Mouse (Mus musculus): ENCODE measurements around the gene Dmrta2.

Gene Dmrta2

DNA sequence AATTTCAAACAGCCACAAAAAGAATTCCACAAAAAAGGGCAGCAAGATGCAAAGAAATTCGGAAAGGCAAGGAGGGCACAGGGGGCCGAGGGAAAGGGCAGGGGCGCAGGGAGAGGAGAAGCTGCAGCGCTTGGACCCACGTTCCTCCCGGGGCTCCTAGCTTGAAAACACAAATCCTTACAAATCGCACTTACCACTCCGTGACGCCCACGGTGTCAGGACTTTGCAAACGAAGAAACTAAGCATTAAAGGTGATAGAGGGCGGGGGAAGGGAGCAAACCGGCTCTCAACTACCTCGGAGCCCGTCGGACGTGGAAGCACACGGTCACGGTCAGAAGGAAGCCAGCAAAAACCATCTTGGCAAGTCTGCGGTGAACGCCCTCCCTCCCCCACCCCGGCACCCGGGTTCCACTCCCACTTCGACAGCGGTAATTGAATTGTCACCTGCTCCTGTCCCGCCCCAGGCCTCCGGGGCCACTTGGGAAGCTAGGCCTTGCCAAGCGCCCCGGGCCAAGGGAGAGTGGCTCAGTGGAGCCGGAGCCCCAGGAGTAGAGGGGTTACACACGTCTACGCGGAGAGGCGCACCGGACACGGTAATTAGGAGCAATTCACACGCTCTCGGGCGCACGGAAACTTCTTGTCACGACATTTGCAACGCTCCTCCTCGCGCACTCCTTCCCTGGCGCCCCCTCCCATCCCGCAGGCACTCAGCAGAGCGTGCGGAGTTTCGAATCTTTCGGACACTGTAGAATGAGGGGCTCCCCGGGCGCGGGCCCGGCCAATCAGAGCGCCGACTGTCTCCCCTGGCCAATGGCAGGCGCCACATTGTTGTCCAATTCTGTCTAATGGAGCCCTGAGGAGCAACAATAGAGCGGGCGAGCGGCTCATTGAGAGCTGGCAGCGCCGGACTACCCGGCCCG, at the start of gene Dmrta2:
Gene Dmrta2 (plus strand): TSS at position 906 of the 920 bp plus-strand sequence.
- DNase-seq = no peak

DNA sequence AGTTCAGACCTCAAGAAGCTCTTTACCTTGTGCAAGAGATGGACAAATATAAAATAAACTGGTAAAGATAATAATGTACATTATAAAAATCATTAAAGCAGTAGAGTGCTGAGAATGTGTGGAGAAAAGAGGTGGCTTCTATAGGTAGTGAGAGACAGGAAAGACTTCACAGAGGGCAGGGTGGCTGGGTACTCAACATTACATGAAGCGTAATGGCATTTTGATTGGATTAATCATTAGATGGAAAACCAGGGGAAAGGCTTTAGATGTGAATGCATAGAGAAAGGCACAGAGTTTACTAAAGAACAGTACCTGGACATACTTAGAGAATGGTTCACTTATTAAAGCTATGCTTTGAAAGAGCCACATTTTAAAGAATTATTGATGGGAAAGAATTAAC, 48.8 kb upstream of the Dmrta2 start:
- DNase-seq = no peak

DNA sequence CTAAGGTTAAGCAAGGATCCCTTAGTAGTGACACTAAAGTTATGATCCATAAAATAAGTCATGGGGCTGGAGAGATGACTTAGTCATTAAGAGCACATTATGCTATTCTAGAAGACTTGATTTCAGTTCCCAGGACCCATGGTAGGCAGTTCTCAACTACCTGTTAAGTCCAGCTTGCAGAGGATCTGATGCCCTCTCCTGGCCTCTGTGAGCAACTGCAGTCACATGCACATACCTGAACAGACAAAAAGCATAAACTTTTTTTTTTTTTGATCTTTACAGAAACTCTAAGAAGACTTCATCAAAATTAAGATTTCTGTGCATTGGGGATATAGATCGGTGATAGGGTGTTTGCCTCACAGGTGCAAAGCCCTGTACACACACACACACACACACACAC, 47.4 kb upstream of the Dmrta2 start:
- DNase-seq = no peak

DNA sequence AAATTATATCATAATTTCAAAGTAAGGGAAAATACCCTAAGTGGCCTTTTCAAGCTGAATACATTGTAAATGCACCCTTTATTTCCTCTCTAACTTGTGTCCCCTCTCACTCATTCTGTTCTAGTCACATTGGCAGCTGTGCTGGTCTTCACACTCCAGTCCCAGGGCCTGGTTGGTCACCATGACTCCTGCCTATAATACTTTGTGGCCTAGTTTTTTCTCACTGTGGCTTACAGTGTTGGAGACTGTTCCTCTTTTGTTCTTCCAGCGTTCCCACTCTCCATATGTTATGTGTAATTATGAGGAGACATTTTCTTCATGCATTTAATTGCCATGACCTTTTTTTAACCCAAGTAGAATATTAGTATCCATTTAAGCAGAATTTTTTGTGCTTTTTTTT, 46.9 kb upstream of the Dmrta2 start:
- no peak for DNase-seq

DNA sequence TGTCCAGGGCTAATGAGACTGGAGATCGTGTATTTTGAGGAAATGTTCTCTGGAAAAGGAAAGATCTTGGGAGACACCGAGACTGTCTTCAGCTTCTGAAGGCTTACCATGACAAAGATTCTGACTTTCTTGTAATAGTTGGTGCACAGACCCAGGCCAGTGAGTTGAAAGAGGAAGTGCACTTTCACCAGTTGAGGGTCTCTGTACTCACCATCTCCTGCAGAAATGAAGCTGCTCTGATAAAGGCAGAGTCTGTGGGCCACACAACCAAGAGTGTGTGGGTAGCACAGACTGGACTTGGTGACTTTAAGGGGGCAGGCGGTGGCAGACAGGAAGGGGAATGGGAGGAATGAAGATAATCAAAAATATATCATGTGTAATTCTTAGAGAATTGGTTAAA, 41.3 kb upstream of the Dmrta2 start:
- DNase-seq = no peak

DNA sequence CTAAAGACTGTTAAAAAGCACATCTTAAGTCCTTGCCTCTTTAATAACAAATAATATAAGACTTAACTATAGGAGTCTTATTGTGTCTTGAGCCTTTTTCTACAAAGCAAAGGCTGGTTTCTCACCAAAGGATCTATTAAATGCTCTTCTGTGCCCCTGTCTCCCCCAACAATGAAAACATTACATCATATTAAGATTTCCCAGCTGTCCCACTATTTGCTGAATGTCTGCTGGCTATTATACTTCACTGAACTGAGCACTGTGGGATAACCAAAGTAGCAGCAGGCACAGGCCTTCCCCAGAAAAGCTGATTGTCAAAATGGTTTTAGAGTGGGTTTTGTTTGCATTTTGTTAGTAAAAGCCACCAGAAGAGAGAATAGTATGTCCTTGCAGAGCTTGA, 38.6 kb upstream of the Dmrta2 start:
- DNase-seq = no peak

DNA sequence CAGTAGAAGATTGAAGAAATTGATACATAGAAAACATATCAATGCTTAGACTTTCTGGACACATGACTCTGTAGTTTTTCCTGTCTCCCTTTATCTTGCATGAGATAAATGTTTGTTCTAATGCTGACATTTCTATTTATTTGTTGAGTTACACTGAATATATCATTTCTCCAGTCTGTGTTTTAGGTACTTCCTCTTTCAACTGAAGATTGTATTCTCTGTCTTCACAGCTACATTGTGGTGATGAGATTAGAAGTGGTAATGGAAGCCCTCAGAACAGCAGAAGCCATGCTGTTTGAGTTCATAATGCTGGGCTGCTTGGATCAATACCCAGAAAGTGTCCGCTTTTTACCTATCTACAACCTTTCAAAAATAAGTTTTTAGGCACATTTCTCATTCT, 32.3 kb upstream of the Dmrta2 start:
- DNase-seq = no peak

DNA sequence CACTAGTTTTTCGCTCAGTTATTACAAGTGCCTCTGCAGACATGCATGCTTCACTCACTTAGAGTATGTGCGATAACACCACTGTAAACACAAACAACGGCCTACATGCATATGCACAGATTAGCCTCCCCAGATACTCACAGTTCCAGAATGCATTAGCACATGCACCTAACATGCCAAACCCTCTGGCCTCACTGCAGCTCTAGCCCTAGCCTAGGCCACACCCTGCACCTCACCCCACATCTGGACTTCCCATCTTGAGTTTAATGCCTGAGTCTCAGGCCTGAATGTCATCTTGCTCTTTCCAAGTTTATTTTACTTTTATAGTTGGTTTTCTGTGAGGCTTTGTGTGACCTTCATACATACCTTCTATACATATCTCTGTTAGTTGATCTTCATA, 28.5 kb upstream of the Dmrta2 start:
- no peak for DNase-seq

DNA sequence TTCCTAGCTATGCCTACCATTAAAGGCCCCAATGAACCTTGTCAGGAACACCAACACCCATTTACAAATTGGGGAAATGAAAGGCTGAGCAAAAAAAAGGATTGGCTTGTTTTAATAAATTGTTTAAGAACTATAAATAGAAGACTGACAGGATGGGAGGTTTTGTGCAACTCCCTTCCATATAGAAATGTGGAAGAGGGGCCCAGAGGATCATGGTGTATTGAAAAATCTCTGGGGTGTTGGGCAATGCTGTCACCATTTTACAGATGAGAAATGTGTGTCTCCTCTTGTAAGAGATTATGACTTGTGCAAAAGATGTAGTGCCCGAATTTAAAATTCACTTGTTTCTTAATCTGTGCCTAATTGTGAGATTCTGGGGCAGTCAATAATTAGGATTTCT, 24.3 kb upstream of the Dmrta2 start:
- no peak for DNase-seq

DNA sequence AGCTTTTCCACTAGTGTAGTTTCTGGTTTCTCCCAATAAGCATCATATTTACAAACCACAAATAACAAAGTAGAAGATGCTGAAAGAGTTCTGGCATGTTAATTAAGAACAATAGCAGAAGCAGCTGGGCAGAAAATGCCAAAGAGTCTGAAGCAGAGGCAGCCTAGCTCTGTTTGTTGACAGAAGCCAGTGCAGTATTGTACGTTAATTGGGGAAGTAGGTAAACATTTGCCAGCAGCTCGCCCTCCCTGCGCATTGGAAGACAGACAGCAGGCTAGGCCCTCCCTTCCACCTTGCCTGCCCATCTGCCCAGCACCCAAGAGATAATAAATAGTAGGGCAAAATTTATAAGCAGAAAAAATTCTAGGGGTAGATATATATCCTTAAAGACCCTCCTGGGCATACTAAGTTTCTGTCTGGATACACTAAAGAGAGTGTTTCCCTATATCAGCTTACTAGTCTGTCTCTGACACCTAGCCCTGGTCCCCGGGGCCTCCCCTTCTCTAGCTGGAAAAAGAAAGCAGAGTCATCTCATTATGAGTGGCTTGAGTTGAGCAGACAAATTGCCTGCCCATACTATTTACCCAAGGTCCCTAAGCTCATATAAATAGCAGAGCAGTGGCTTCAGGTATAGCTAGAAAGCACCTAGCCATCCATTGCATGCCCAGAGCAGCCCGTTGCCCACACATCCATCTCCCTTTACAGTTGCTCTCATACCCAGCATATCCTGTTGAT, 17.5 kb upstream of the Dmrta2 start:
- DNase-seq = no peak

DNA sequence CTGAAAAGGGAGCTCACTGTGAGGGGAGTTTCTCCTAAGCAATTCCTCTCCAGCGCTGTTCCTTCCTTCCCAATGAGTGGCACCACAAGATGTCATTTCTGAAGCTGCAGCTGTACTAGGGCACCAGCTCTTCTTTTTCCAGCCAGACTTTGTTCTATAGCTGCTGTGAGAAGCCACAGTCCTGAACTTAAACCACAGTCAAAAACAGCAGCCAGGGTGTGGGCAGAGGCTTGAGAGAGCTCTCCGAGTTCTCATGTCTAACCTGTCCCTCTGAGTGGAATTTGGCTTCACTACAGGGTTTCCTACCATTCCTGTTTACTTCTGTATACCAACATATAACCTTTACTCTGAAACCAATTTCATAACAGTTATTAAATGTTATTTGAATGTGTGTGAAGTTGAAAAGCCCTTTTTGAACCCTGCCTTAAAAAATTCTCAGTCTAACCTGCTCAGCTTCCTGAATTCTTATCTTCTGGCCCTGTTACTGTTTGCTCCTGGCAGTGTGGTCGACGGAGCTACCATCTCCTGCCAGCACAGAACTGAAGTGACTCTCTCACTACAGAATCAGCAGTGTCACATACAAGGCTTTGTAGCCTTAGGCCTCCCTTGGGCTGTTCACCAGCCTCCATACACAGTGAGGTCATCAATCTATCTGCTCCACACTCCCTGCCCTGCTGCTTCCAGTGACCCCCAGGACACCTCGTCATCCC, 14.1 kb upstream of the Dmrta2 start:
- no peak for DNase-seq

DNA sequence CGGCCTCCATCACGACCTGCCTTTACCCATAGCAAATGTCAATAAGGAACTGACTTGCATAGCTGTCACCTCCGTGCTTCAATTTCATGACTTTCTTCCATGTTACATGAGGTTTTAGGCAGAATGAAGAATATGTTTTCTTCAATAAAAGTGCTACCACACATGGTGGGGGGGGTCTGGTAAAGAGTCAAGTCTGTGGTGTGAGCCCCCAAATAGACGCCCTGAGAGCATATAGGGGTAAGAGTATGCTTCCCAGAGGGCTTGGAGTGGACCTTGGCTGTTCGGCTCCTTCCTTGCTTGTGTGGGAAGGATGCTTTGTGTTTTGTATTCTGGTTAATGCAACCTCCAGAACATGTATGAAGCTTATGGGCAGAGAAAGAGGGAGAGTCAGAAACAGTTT, 8.3 kb upstream of the Dmrta2 start:
- DNase-seq = no peak

DNA sequence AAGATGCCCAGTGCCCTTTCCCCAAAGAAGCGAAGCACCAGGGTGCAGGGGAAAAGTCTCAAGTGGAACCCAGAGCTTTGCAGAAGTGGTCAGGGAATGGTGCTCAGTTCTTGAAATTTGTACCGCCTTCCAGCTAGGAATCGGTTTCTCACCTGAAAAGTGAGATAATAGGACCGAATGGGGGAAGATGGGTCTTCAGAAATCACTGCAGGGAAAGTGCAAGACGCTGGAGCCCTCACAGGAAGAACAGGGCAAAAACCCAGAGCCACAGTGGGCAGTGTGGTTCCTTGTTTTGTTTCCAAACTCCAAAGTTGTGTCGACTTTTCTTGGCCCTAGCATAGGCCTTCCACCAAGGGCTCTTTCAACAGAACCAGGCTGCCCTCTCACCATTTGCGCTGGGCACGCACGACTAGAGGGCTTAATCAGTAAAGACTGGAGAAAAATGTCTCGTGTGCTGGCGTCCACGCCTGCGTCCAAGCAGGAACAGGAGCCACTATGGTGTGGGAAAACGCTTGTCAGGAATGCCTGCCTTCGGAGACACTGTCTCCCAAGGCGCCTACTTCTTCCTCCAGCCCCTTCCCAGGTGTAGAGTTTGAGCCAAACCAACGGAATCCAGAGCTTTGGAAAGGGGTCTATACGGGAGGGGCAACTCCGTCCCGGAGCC, 3.7 kb upstream of the Dmrta2 start:
- no peak for DNase-seq

DNA sequence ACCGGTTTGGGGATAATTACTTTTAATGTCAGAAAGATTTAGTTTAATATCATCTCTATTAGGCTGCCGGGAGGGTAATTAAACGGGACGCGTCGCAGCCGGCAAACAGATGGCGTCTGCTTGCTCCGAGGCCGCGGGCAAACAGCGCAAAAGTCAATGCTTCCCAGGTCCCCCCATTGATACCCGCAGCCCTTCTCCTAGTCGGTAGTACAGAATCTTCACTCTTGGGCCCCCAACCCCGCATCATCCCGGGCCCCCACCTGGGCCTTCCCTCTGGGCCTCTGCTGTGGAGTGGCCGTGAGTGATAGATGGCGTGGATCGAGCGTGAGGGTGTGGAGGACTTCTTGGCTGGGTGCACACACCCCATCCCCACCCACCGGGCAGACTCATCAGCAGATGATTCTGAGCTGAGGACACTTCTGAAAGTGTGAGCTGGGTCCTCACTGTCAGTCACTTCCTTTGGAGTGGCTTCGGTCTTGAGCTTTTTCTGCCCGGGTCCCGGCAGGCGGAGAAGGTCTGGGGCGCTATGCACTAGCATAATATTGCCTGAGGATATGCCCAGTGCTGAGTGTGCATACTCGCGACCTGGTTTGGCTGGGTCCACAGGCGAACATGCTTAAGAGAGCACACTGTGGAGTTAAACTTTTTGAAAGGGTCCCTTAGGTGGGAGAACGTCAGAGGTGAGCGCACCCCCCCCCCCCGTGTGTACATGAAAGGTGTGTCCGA, 3.0 kb upstream of the Dmrta2 start:
- no peak for DNase-seq

DNA sequence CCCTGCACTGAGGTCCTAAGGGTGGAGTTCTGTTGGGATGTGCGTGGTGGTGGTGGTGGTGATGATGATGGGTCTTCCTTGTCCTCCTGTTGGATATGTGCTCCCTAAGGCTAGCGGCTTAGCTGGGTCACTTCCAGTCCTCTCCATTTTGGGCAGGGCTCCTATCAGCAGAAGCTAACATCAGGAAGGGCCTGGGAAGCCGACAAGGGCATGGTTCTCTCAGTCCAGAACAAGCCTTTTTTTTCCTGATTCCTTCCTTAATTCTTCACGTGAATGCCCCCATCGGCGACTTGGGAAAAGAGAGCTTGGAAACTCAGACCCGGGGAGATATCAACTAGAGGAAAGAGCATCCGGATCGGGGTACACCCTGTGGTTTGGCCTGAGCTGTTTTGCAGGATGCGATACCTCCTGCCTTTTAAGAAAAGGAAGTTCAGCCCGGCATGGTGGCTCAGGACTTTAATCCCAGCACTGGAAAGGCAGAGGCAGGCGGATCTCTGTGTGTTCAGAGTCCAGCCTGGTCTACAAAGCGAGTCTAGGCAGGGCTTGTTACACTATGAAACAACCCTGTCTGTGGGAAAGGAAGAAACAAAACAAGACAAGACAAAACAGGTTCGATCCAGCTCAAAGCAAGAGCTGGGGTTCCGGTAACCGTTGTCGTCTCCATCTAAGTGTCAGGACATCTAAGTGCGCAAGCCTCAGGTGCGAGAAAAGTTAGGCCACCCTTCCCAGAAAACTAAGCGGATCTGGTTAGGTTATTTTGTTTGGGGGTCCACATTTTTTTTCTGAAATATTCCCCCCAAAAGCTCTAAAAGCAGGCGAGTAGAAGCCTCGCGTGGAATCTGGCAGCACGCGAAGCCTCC, 2.2 kb upstream of the Dmrta2 start:
- DNase-seq = no peak

DNA sequence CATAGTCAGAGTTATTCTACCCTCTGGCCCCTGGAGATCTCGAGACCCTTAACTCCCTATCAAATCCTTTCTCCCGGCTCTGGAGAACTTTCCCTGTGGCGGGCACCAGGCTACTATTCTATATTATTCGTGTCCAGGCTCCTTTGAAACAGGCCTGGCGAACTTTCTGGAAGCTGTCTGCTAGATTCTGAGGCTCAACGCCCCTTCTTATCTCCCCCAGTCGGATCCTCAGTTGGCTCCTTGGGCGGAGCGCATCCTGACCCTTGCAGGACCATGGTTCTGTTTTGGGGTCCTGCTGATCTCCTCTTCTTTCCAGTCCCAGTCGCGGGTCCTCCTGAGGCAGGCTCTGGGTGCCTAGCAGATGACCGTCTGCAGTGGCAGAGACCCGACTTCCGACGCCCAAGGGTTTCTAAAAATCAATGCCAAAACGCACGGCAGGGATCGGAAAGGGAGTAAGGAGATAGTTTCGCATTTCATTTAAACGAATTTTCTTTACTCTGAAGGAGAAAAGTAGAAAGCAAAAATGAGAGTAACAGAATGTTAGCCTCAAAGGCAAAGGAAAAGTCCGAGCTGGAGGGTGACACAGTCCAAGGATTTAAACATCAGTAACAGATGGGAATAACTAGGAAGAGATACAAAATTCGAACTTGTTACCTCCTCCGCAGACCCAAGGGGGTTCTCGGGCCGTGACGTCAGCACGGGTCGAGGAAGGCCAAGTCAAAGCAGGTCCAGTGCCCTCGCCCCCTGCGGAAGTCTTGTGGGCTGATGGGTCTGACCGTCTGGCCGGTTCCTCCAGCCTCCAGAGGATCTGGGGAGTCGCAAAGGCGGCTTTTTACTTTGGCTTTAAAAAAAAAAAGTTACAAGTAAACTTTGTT, 1.3 kb upstream of the Dmrta2 start:
- no peak for DNase-seq

DNA sequence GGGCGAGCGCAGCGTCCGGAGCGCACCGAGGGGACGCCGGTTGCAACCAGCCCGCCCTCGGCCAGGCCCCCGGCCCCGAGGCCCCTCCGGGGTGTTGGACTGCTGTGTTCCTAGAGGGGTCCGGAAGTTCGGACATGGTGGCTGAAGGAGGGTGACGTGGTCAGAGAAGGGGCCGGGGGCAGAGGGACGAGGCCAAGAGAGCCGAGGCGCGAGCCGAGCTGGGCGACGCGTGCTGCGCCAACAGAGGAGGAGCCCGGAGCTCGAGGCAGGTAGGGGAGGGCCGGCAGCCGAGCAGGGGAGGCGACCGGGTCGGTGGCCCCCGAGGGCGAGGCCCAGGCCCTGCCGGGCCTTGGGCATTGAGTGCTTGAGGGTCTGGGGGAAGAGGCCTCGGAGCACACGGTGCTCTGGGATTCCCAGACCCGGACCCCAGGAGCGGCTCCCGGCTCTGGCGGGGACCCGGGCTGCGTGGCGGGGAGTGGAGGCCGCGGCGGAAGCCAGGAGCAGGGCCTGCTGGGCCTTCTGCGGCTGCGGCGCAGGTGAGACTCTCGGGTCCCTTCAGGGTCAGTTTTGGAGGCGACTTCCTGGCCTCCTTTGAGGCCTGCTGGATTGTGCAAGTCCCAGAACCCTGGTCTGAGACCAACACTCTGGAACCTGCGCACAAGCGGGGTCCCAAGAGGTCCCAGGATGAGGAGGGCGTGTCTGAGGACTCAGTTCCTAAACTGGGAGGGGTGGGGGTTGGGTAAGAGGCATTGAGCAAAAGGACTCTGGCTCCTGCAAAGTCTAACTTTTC, 410 bp downstream of the Dmrta2 start:
- DNase-seq = no peak

DNA sequence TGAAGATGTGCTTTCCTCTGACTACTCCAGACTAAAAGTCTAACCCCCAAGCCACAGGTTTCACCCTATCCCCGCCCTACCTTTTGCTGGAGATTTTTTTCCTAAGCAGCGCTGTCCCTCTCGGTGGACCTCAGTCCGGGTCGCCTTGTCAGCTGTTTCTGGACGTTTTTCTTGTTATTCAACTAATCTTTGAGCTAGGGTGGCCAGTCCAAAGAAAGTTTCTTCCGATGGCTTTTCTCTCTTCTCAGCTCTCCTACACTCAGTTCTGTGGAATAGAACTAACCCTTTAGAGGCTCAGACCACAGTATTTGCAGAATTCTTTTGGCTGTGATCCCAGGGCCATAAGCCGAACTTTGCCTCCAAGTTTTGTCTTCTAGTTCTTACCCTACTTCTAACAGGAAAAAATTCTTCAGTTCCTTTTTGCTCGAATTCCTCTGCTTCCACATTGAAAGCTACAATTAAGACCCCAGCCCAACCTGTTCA, 1.0 kb downstream of the Dmrta2 start:
- no peak for DNase-seq
